ENCODE assay signal across 8 mouse cellular contexts in genomic region chr13:114818513-114818912, GRCm38 (mm10). TPM values are rescaled to one million over a fixed set of nuclear protein-coding genes. Genes with fewer than 3 reads are reported as not detected.
A peak's percentile ranks its signal among the peaks of the same experiment; 100 is the strongest.
DNase-seq lines count a peak whose midpoint lies in the region; ATAC-seq and TF ChIP-seq lines count a peak whose summit lies in the region.

No protein-coding gene starts in this region.

- H3K4me1 ChIP-seq in cerebellum, adult 2 months (ENCODE audit: control insufficient read depth, insufficient read depth, low read length) = peaks cover 8% of the 10 kb centered on the region
- H3K4me1 ChIP-seq in heart, postnatal 0 days (ENCODE audit: control insufficient read depth, insufficient read depth) = peaks cover 6% of the 10 kb centered on the region
- H3K4me1 ChIP-seq in liver, adult 2 months (ENCODE audit: control insufficient read depth, insufficient read depth, low read length) = peaks cover 11% of the 10 kb centered on the region; the same call in 1 of the 2 replicates
- peaks cover 16% of the 10 kb centered on the region for H3K4me1 ChIP-seq in neural tube, embryonic 15.5 days

- no peak overlapping the region for H3K27ac ChIP-seq in cerebellum, adult 2 months (ENCODE audit: insufficient read depth, low read length)
- peak overlapping the region; percentile 24; the same call in 1 of the 2 replicates for H3K27ac ChIP-seq in heart, postnatal 0 days (ENCODE audit: low read depth)
- peak overlapping the region; percentile 98 for H3K27ac ChIP-seq in liver, adult 2 months (replicated peaks; ENCODE audit: insufficient read depth, low read depth, low read length)
- no peak overlapping the region for H3K27ac ChIP-seq in neural tube, embryonic 15.5 days (replicated peaks)

- no peaks in the 10 kb centered on the region for H3K27me3 ChIP-seq in cerebellum, adult 2 months (ENCODE audit: control insufficient read depth, insufficient read depth, low read length)
- H3K27me3 ChIP-seq in heart, postnatal 0 days (ENCODE audit: control insufficient read depth, insufficient read depth, low read length) = no peaks in the 10 kb centered on the region
- H3K27me3 ChIP-seq in liver, adult 2 months (ENCODE audit: control insufficient read depth, insufficient read depth, low read length) = no peaks in the 10 kb centered on the region
- H3K27me3 ChIP-seq in neural tube, embryonic 15.5 days (replicated peaks) = no peaks in the 10 kb centered on the region

- WGBS in cerebellum, adult 2 months = 13% methylated on average over 9 of the region's 9 CpGs
- WGBS in heart, postnatal 0 days = 20% methylated on average over 9 of the region's 9 CpGs
- WGBS in liver, adult 2 months = 1% methylated on average over 9 of the region's 9 CpGs
- 30% methylated on average over 9 of the region's 9 CpGs for WGBS in neural tube, embryonic 15.5 days

- peak overlapping the region; percentile 96 for H3K4me2 ChIP-seq in heart, postnatal 0 days (ENCODE audit: low read depth, low read length)
- peak overlapping the region; percentile 95 for H3K4me2 ChIP-seq in neural tube, embryonic 15.5 days

- peak; percentile 42 for ATAC-seq in heart, postnatal 0 days (ENCODE audit: insufficient read depth, low read depth)
- peak; percentile 82 for ATAC-seq in neural tube, embryonic 15.5 days (ENCODE audit: low FRiP score)

- no peak for TF ChIP-seq CTCF in cerebellum, adult 2 months (IDR thresholded peaks at IDR 0.05; ENCODE audit: borderline replicate concordance, insufficient read depth, low read depth, low read length)
- TF ChIP-seq CTCF in heart, postnatal 0 days (IDR thresholded peaks at IDR 0.05; ENCODE audit: low read depth) = no peak
- no peak for TF ChIP-seq CTCF in liver, adult 2 months (IDR thresholded peaks at IDR 0.05; ENCODE audit: low read depth, low read length)

- no peak for TF ChIP-seq POLR2A in cerebellum, adult 2 months (IDR thresholded peaks at IDR 0.05; ENCODE audit: borderline replicate concordance, insufficient read depth, low read length)
- no peak for TF ChIP-seq POLR2A in liver, adult 2 months (IDR thresholded peaks at IDR 0.05; ENCODE audit: extremely low read depth, insufficient read depth, low read length)

- peak overlapping the region; percentile 73 for H3K9ac ChIP-seq in heart, postnatal 0 days (replicated peaks; ENCODE audit: low read depth, low read length)
- H3K9ac ChIP-seq in liver, adult 2 months (ENCODE audit: low read depth, low read length) = peak overlapping the region; percentile 94
- peak overlapping the region; percentile 74 for H3K9ac ChIP-seq in neural tube, embryonic 15.5 days (replicated peaks)

- DNase-seq in cerebellum, adult 2 months = no peak
- no peak for DNase-seq in cerebellum, postnatal 36 days
- DNase-seq in urinary bladder, postnatal 36 days (ENCODE audit: low spot score in 2 of 2) = peak; percentile 36 to 45
- DNase-seq in urinary bladder, adult 2 months (ENCODE audit: low spot score) = no peak
- no peak for DNase-seq in heart, postnatal 0 days (ENCODE audit: low spot score)
- peak; percentile 100 for DNase-seq in liver, adult 2 months (ENCODE audit: extremely low read depth, low read depth, low spot score)
- no peak for DNase-seq in left cerebral cortex, adult 9 months (ENCODE audit: low spot score in 2 of 2)

- H3K4me3 ChIP-seq in cerebellum, adult 2 months (replicated peaks; ENCODE audit: insufficient read depth, low read depth, low read length) = peak overlapping the region; percentile 85
- H3K4me3 ChIP-seq in heart, postnatal 0 days (ENCODE audit: low read depth, low read length) = peak overlapping the region; percentile 87
- peak overlapping the region; percentile 85 for H3K4me3 ChIP-seq in liver, adult 2 months (ENCODE audit: insufficient read depth, low read depth, low read length)
- H3K4me3 ChIP-seq in neural tube, embryonic 15.5 days (replicated peaks) = peak overlapping the region; percentile 86

- no peak for TF ChIP-seq EP300 in heart, postnatal 0 days (IDR thresholded peaks at IDR 0.05; ENCODE audit: low read depth)

- H3K9me3 ChIP-seq in heart, postnatal 0 days (replicated peaks; ENCODE audit: control insufficient read depth, low read length) = no peaks in the 10 kb centered on the region
- no peaks in the 10 kb centered on the region for H3K9me3 ChIP-seq in neural tube, embryonic 15.5 days (replicated peaks)

- peaks cover 30% of the 10 kb centered on the region for H3K79me2 ChIP-seq in liver, adult 2 months (ENCODE audit: control insufficient read depth, insufficient read depth, low read length)

- peaks cover 23% of the 10 kb centered on the region for H3K36me3 ChIP-seq in heart, postnatal 0 days (replicated peaks; ENCODE audit: control insufficient read depth, insufficient read depth, low read length)
- peaks cover 21% of the 10 kb centered on the region for H3K36me3 ChIP-seq in liver, adult 2 months (ENCODE audit: control insufficient read depth, insufficient read depth, low read length)
- H3K36me3 ChIP-seq in neural tube, embryonic 15.5 days = peaks cover 15% of the 10 kb centered on the region; the same call in 1 of the 2 replicates

RNA-seq across cellular contexts. Expression of gene Mocs2, which starts 0.5 kb away (rescaled TPM):
- 84.4 and 91.4 TPM in 2 replicates for polyA plus RNA-seq in cerebellum, adult 2 months (2012; rRNA removed)
- 99.1 and 131 TPM in 2 replicates for polyA plus RNA-seq in urinary bladder, adult 2 months (2012; rRNA removed)
- 33.3 and 49.3 TPM in 2 replicates for total RNA-seq in heart, postnatal 0 days (2014; rRNA removed; ENCODE audit: low replicate concordance)
- 83.6 and 87.1 TPM in 2 replicates for polyA plus RNA-seq in heart, postnatal 0 days (2015; fragmentation: Nextera tagmentation; extraction: Ambion mirVana)
- 114 and 136 TPM in 2 replicates for total RNA-seq in liver, adult 2 months (2014; rRNA removed)
- 45.1 and 52.6 TPM in 2 replicates for polyA plus RNA-seq in liver, adult 2 months (2012; rRNA removed)
- polyA plus RNA-seq in neural tube, embryonic 15.5 days (2015; fragmentation: Nextera tagmentation; extraction: Ambion mirVana) = 137 and 146 TPM in 2 replicates

Comparison
In these comparisons a context has a peak if more than half of its experiments do, and no peak if none do; other contexts are left out.
1. DNase-seq: peak in urinary bladder, postnatal 36 days (2 of 2) and liver, adult 2 months (single experiment); none in cerebellum, adult 2 months (0 of 2), cerebellum, postnatal 36 days (0 of 2), urinary bladder, adult 2 months (single experiment), heart, postnatal 0 days (single experiment) and left cerebral cortex, adult 9 months (0 of 2).
2. H3K27ac ChIP-seq: peak in heart, postnatal 0 days (single experiment) and liver, adult 2 months (single experiment); none in cerebellum, adult 2 months (single experiment) and neural tube, embryonic 15.5 days (single experiment).
3. Peak in every context shown above with its lines, with median percentiles within 50 percentile points of each other: H3K4me3 ChIP-seq and H3K9ac ChIP-seq.